Mouse (Mus musculus) intestine, embryonic 16.5 days (tissue): Measurements from ENCODE around the gene Plpp7. TPM values are rescaled to one million over a fixed set of nuclear protein-coding genes. Genes with fewer than 3 reads are reported as not detected.

Experiments used
- ATAC-seq: fragments of 200-750 bp; cut with Nextera tagmentation; 2 replicates; pipeline ENCODE4 v1.8.0; 2017; ENCODE audit warnings: moderate TSS enrichment, moderate library complexity
- H3K27ac ChIP-seq: fragments of 300-500 bp; sonication (generic); 2 replicates; pipeline ENCODE4 v1.5.1; 2014; ENCODE audit warnings: mild to moderate bottlenecking, low read length
- H3K27me3 ChIP-seq: fragments of 300-500 bp; sonication (generic); replicated peaks from 2 replicates; pipeline ENCODE4 v1.6.1; 2014; ENCODE audit warnings: low read length, control low read depth, mixed read lengths; ENCODE audit not compliant: control insufficient read depth, insufficient read depth
- H3K36me3 ChIP-seq: fragments of 300-500 bp; sonication (generic); 2 replicates; pipeline ENCODE4 v1.6.1; 2014; ENCODE audit warnings: low read length, control low read depth; ENCODE audit not compliant: control insufficient read depth, insufficient read depth
- H3K4me1 ChIP-seq: fragments of 300-500 bp; sonication (generic); 2 replicates; pipeline ENCODE4 v1.6.1; 2014; ENCODE audit warnings: low read length, control low read depth, mixed read lengths; ENCODE audit not compliant: control insufficient read depth, insufficient read depth
- H3K4me2 ChIP-seq: fragments of 300-500 bp; sonication (generic); 2 replicates; pipeline ENCODE4 v1.6.1; 2014; ENCODE audit warnings: low read depth, low read length, control low read depth
- H3K4me3 ChIP-seq: fragments of 300-500 bp; sonication (generic); 2 replicates; pipeline ENCODE4 v1.5.1; 2014; ENCODE audit warnings: mild to moderate bottlenecking, low read length
- H3K9ac ChIP-seq: fragments of 300-500 bp; sonication (generic); 2 replicates; pipeline ENCODE4 v1.6.1; 2014; ENCODE audit warnings: low read depth, low read length
- H3K9me3 ChIP-seq: fragments of 300-500 bp; sonication (generic); 2 replicates; pipeline ENCODE4 v1.6.1; 2016; ENCODE audit warnings: low read length, control low read depth; ENCODE audit not compliant: control insufficient read depth
- WGBS: fragments of 180-500 bp; shearing (Covaris S2); extraction: QIAGEN DNeasy Blood & Tissue Kit; methylation state at CpG from one replicate; pipeline ENCODE4 v1.1.7; 2014; 5-methylcytosine and 5-hydroxymethylcytosine counted together
- polyA plus RNA-seq: library from polyadenylated mRNA; unstranded; fragments of >200 nt; fragmentation: Nextera tagmentation; extraction: Ambion mirVana; gene quantifications from 2 replicates; pipeline ENCODE4 v1.2.1, GENCODE M21; 2015

Plpp7 gene
- polyA plus RNA-seq, 1 experiment from 2014 or later: 5.0 TPM

DNA sequence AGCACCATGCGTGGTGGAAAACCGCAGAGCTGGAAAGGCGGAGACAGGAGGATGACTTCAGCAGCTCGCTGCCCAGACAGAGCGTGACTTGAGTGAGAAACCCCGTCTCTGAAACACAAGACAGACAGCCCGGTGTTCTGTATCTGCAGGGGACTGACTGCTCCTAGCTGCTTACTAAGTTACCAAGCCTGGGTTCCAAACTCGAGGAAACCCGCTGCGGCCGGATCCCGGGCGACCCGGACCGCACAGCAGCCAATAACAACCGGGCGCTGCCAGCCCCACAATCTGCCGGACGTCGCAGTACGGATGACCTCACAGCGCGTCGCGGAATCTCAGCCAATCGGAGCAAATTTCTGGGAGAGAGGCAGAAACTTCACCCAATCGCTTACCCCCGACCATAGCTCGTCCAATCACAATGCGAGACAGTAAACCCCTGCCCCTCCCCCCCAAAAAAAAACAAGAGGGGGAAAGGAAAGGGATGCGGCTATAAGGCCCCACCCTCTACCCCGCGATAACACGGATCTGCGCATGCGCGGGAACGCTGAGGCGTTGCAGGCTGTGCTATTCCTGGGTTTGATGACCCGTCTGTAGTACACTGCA is 42.4 kb downstream of the Plpp7 start:
- Histone ChIP-seq H3K4me2 (peak overlapping the region; percentile 80), H3K9ac (peak overlapping the region; percentile 82), H3K4me1 (no peaks in the 10 kb centered on the region), H3K27me3 (no peaks in the 10 kb centered on the region), H3K9me3 (no peaks in the 10 kb centered on the region), H3K4me3 (peak overlapping the region; percentile 70), H3K27ac (peak overlapping the region; percentile 87), H3K36me3 (no peaks in the 10 kb centered on the region)
- ATAC-seq: peak; percentile 95
- WGBS: under 1% methylated on average over 40 of the region's 40 CpGs

DNA sequence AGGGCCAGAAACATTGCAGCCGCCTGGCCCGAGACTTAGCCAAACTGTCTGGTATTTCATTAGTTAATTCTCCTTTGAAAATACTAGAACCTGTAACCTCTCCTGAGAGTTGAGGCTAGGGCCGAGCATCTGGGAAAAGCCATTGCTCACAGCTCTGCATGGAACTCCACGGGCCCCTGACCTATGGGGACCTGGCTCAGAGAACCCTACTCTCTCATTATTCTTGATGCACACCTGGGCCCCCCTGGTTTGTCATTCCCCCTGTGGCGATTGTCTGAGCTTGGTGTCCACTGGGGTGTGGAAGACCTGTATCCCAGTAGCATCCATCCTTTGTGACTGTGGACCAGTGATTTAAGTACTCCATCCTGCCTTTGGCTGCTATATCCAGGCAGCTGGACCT is 44.0 kb downstream of the Plpp7 start:
- Histone ChIP-seq H3K4me1 (no peaks in the 10 kb centered on the region), H3K9ac (no peak overlapping the region), H3K9me3 (no peaks in the 10 kb centered on the region), H3K36me3 (no peaks in the 10 kb centered on the region), H3K4me3 (no peak overlapping the region), H3K4me2 (no peak overlapping the region), H3K27me3 (no peaks in the 10 kb centered on the region), H3K27ac (no peak overlapping the region)
- 78% methylated on average over 5 of the region's 5 CpGs for WGBS
- ATAC-seq: no peak

DNA sequence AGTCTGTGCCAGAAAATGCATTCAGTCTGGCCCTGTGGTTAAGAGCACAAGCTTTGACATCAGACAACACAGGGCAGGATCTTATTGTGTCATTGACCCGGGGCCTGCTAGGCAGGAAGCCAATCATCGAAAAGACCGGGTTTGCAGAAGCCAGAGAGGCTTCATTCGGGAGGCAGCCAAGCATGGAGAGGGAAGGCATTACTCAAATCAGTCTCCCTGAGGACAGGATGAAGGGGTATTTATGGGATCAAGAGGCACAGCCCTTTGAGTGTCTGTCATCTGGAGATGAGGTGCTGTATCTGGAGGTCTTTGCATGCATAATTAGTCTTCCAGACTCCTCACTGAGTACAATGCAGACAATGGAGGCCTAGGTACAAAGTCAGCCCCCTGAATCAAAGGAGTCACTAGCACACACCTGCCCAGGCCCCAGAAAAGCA is 45.2 kb downstream of the Plpp7 start:
- no peak for ATAC-seq
- Histone ChIP-seq H3K4me3 (no peak overlapping the region), H3K27me3 (no peaks in the 10 kb centered on the region), H3K9ac (no peak overlapping the region), H3K36me3 (no peaks in the 10 kb centered on the region), H3K27ac (no peak overlapping the region), H3K4me2 (no peak overlapping the region), H3K9me3 (no peaks in the 10 kb centered on the region), H3K4me1 (no peaks in the 10 kb centered on the region)
- WGBS: 39% methylated on average over 4 of the region's 4 CpGs

DNA sequence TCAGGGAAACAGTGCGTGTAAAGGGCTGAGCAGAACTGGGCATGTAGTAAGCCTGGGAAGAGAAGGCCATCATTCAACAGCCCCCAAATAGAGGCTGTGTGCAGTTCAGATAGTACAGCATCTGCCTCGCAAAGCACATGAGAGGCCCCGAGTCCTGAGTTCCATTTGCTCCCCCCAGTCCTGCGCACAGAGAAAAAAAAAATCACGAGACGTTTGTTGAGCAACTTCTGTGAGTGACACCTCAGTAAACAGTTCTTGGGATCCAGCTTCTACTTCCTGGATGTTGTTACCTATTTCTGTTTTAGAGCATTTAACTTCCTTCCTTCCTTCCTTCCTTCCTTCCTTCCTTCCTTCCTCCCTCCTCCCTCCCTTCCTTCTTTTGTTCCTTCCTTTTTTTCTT is 46.3 kb downstream of the Plpp7 start:
- Histone ChIP-seq H3K4me3 (no peak overlapping the region), H3K9ac (no peak overlapping the region), H3K27me3 (no peaks in the 10 kb centered on the region), H3K36me3 (no peaks in the 10 kb centered on the region), H3K4me2 (no peak overlapping the region), H3K9me3 (no peaks in the 10 kb centered on the region), H3K27ac (no peak overlapping the region), H3K4me1 (no peaks in the 10 kb centered on the region)
- ATAC-seq: no peak
- WGBS: 69% methylated on average over 6 of the region's 6 CpGs

DNA sequence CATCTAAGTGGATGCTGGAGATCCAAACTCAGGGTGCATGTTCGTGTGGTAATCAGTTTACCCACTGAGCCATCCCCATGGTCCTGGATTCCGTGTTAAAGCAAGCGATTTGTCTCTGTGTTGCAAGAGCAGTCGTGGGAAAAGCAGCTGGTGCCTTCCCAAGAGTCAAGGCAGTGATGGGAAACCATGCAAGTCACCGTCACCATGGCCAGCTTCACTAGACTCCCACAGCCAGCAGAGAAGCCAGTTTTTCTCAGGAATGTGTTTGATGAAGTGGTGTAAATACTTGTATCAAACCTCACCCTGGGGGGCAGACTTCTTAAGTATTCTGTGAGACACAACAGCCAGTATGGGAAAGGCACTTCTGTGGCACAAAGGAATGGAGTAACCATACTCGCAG is 47.0 kb downstream of the Plpp7 start:
- Histone ChIP-seq H3K4me2 (no peak overlapping the region), H3K9ac (no peak overlapping the region), H3K4me1 (no peaks in the 10 kb centered on the region), H3K9me3 (no peaks in the 10 kb centered on the region), H3K4me3 (no peak overlapping the region), H3K36me3 (no peaks in the 10 kb centered on the region), H3K27ac (no peak overlapping the region), H3K27me3 (no peaks in the 10 kb centered on the region)
- 57% methylated on average over 6 of the region's 6 CpGs for WGBS
- ATAC-seq: no peak

DNA sequence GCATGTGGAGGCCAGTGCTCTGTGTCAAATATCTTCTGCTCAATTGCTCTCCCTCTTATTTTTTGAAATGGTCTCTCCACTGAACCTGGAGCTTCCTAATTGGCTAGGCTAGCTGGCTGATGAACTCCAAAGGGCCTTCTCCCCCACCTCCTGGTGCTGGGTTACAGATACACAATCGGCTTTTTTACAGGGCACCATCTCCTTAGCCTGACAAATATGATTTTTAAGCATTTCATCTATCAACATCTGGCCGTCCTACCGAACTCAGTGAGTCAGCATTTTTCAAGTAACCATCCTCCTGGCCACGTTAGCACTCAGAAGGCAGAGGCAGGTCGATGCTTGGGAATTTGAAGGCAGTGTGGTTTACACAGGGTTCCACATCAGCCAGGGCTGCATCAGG is 49.3 kb downstream of the Plpp7 start:
- no peak overlapping the region for H3K27ac ChIP-seq
- no peak overlapping the region for H3K9ac ChIP-seq
- H3K4me2 ChIP-seq: no peak overlapping the region
- no peaks in the 10 kb centered on the region for H3K9me3 ChIP-seq
- no peak for ATAC-seq
- H3K4me3 ChIP-seq: no peak overlapping the region
- H3K4me1 ChIP-seq: no peaks in the 10 kb centered on the region
- no peaks in the 10 kb centered on the region for H3K36me3 ChIP-seq
- whole genome bisulfite sequencing: 81% methylated on average over 5 of the region's 5 CpGs
- no peaks in the 10 kb centered on the region for H3K27me3 ChIP-seq

DNA sequence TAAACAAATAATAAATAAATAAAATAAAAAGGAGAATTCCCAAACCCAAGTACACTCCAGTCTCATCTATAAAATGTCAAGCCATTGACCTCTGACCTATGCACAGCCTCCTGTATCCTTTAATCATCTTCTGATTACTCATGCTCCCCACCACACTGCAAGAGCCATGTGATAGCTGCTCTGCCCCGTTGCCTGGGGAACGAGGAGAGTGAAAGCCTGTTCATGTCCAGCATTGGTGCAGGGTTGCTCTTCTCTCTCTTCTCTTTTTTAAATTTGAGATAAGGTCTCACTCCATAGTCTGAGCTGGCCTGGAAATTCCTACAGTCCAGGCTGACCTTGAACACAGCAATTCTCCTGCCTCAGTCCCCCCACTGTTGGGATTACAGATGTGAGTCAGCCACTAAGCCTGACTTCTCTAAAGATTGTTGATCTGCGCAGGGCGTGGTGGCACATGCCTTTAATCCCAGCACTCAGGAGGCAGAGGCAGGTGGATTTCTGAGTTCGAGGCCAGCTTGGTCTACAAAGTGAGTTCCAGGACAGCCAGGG is 51.4 kb downstream of the Plpp7 start:
- no peak overlapping the region for H3K4me2 ChIP-seq

DNA sequence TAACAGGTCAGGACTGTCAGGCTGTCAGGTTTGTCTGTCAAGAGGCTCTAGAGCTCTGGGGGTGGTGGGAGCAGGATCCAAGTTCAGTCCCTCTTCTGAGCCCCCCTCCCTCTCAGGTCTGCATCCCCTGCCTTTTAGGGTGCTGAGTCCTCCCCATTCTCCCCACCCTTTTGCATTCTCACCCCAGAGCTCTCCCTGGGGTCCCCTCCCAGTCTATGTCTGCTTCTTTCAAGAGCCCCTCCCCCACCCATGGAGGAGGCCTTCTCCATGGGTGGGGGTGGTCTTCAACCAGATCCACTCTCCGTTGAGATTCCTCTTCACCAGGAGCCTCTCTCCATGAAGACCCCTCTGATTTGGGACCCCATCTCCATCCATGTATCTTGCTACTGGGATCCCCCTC is 54.8 kb downstream of the Plpp7 start:
- no peaks in the 10 kb centered on the region for H3K27me3 ChIP-seq
- H3K9me3 ChIP-seq: no peaks in the 10 kb centered on the region
- H3K4me2 ChIP-seq: peak overlapping the region; percentile 90
- H3K9ac ChIP-seq: peak overlapping the region; percentile 98; the same call in 1 of the 2 replicates
- H3K36me3 ChIP-seq: no peaks in the 10 kb centered on the region
- peak overlapping the region; percentile 90 for H3K4me3 ChIP-seq
- H3K27ac ChIP-seq: peak overlapping the region; percentile 98
- 29% methylated on average over 1 of the region's 1 CpGs for WGBS
- ATAC-seq: no peak
- H3K4me1 ChIP-seq: peaks cover 34% of the 10 kb centered on the region

More for the DNA sequence above, 51.4 kb downstream of the Plpp7 start:
- no peaks in the 10 kb centered on the region for H3K27me3 ChIP-seq
- peaks cover 4% of the 10 kb centered on the region; the same call in 1 of the 2 replicates for H3K4me1 ChIP-seq
- H3K27ac ChIP-seq: no peak overlapping the region
- WGBS: 76% methylated on average over 5 of the region's 5 CpGs
- no peak overlapping the region for H3K9ac ChIP-seq
- ATAC-seq: no peak
- H3K4me3 ChIP-seq: no peak overlapping the region
- no peaks in the 10 kb centered on the region for H3K36me3 ChIP-seq
- H3K9me3 ChIP-seq: no peaks in the 10 kb centered on the region

DNA sequence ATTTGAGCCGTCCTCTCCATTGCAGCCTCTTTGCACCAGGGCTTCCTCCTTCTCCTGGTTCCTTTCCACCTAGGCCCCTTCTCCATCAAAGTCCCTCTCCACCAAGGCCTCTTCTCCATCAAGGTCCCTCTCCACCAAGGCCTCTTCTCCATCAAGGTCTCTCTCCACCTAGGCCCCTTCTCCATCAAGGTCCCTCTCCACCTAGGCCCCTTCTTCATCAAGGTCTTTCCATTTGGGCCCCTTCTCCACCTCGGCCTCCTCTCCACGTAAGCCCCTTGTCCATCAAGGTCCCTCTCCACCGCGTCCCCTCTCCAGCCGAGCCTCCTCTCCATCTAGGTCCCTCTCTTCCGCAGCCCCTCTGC is 55.2 kb downstream of the Plpp7 start:
- WGBS: 9% methylated on average over 7 of the region's 7 CpGs
- H3K36me3 ChIP-seq: no peaks in the 10 kb centered on the region
- ATAC-seq: no peak
- peaks cover 39% of the 10 kb centered on the region for H3K4me1 ChIP-seq
- H3K4me2 ChIP-seq: peak overlapping the region; percentile 90
- no peaks in the 10 kb centered on the region for H3K27me3 ChIP-seq
- no peaks in the 10 kb centered on the region for H3K9me3 ChIP-seq
- peak overlapping the region; percentile 98 for H3K9ac ChIP-seq
- H3K27ac ChIP-seq: peak overlapping the region; percentile 98
- H3K4me3 ChIP-seq: peak overlapping the region; percentile 90
